Mouse (Mus musculus) limb, embryonic 15.5 days (tissue): ENCODE measurements around the gene Tmem184b. TPM values are rescaled to one million over a fixed set of nuclear protein-coding genes. Genes with fewer than 3 reads are reported as not detected.

ENCODE experiments used
- ATAC-seq: fragments of 200-750 bp; cut with Nextera tagmentation; 2 replicates; pipeline ENCODE4 v1.8.0; 2017; ENCODE audit warnings: low read depth, moderate TSS enrichment; ENCODE audit not compliant: insufficient number of reproducible peaks, low FRiP score, low TSS enrichment
- H3K27ac ChIP-seq: fragments of 300-500 bp; sonication (generic); 2 replicates; pipeline ENCODE4 v1.5.1; 2015; ENCODE audit warnings: moderate library complexity, mild to moderate bottlenecking, inconsistent platforms
- H3K27me3 ChIP-seq: fragments of 300-500 bp; sonication (generic); 2 replicates; pipeline ENCODE4 v1.6.1; 2015; ENCODE audit warnings: inconsistent platforms
- H3K36me3 ChIP-seq: fragments of 300-500 bp; sonication (generic); 2 replicates; pipeline ENCODE4 v1.6.1; 2015; ENCODE audit warnings: inconsistent platforms
- H3K4me1 ChIP-seq: fragments of 300-500 bp; sonication (generic); 2 replicates; pipeline ENCODE4 v1.6.1; 2015; ENCODE audit warnings: inconsistent platforms
- H3K4me2 ChIP-seq: fragments of 300-500 bp; sonication (generic); 2 replicates; pipeline ENCODE4 v1.6.1; 2015; ENCODE audit warnings: mild to moderate bottlenecking, inconsistent platforms
- H3K4me3 ChIP-seq: fragments of 300-500 bp; sonication (generic); 2 replicates; pipeline ENCODE4 v1.5.1; 2015; ENCODE audit warnings: mild to moderate bottlenecking, inconsistent platforms
- H3K9ac ChIP-seq: fragments of 300-500 bp; sonication (generic); 2 replicates; pipeline ENCODE4 v1.6.1; 2015; ENCODE audit warnings: inconsistent platforms
- H3K9me3 ChIP-seq: fragments of 300-500 bp; sonication (generic); 2 replicates; pipeline ENCODE4 v1.6.1; 2016; ENCODE audit warnings: inconsistent platforms
- WGBS: fragments of 180-500 bp; shearing (Covaris S2); methylation state at CpG from one replicate; pipeline ENCODE4 v1.1.7; 2015; 5-methylcytosine and 5-hydroxymethylcytosine counted together
- polyA plus RNA-seq: library from polyadenylated mRNA; unstranded; fragments of >200 nt; fragmentation: Nextera tagmentation; extraction: Ambion mirVana; gene quantifications from 2 replicates; pipeline ENCODE4 v1.2.1, GENCODE M21; 2015

Tmem184b gene
- polyA plus RNA-seq, 1 experiment from 2014 or later, result 87.5 TPM

DNA sequence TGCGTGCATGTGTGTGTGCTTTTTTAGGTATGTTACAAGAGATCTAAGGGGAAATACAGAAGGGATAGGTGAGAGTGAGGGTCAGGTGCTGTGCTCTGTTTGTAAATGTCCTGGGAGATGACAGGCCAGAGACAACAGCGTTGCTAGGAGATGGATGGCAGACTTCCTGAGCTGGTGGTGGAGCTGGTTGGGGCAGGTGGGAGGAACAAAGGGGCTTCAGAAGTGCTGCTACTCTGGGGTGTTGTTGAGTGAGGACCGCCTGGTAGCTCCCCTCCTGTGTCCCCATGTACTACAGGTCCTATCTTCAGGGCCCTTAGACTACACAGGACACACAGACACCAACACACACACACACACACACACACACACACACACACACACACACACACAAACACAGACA lies 28.6 kb downstream of the Tmem184b start:
- Histone ChIP-seq H3K4me3 (no peak overlapping the region), H3K4me2 (no peak overlapping the region), H3K9ac (no peak overlapping the region), H3K4me1 (0 out of 2 replicates have a peak, but pooled peaks cover 4% of the 10 kb centered on the region), H3K9me3 (no peaks in the 10 kb centered on the region), H3K27me3 (no peaks in the 10 kb centered on the region), H3K27ac (no peak overlapping the region), H3K36me3 (peaks cover 82% of the 10 kb centered on the region)
- WGBS, result 50% methylated on average over 3 of the region's 3 CpGs
- ATAC-seq, result no peak

DNA sequence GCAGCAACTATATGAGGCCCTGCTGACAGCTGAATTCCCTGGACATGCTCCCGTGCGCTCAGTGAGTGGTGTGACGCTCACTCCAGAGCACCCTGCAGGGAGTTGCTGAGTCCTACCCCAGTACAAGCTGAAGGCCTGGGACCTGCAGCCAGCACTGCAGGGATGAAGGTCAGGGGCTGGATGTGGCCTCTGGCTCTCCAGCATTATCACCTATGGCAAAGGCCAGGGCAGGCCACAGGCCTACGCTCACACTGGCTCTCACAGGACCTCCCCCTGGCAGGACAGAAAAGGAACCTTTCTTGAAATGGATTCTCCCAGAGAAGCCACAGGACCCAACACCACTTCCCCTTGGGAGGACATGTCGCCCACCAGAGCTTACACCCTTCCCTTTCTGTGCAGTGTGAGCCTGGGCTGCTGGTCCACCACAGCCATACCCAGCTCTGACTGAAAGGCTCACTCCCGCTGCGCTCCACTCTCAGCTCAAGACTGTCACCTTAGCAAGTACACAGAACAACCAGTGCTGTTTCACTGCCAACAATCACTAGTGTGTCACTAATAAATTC lies 33.0 kb downstream of the Tmem184b start:
- Histone ChIP-seq H3K27me3 (no peaks in the 10 kb centered on the region), H3K9me3 (no peaks in the 10 kb centered on the region), H3K4me1 (0 out of 2 replicates have a peak, but pooled peaks cover 2% of the 10 kb centered on the region), H3K9ac (no peak overlapping the region), H3K27ac (no peak overlapping the region), H3K4me2 (no peak overlapping the region), H3K4me3 (no peak overlapping the region), H3K36me3 (peaks cover 92% of the 10 kb centered on the region)
- 89% methylated on average over 7 of the region's 7 CpGs for WGBS
- no peak for ATAC-seq

DNA sequence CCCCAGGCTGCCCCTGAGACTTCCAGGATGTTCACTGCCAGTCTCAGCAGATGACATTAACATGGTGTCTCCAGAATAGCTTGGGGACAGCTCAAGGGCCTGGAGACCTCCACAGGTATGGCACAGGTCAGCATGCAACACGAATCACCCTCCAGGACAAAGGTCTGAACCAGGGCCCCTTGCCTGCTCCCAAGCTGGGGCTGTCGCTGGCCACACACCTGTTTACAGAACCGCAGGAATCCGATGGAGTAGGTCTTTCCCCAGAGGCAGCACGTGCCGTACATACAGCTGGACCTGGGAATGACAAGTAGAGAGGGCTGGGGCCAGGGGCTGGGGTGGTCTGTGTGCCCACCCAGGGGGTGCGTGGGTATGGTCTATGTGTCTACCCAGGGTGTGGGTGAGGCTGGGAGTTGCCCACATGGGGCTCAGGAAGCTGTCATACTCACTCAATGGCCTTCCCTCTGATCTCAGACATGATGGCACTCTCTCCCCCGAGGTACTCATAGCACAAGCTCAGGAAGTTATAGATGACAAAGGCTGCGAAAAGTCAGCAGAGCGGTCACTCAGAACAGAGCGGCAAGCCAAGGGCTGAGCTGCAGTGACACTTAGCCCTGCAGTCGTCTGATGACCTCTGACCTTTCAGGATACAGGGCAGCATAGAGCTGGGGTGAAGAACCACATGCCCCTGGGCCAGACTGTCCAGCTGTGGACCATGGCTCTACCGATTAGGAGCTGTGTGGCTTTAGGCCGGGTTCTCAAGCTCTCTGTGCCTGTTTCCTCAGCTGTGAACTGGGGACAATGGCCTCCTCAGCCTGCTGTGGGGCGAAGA lies 33.7 kb downstream of the Tmem184b start:
- H3K27me3 ChIP-seq, result no peaks in the 10 kb centered on the region
- ATAC-seq, result no peak
- WGBS, result 82% methylated on average over 15 of the region's 15 CpGs
- no peak overlapping the region for H3K9ac ChIP-seq
- no peak overlapping the region for H3K27ac ChIP-seq
- H3K4me2 ChIP-seq, result no peak overlapping the region
- H3K36me3 ChIP-seq, result peaks cover 92% of the 10 kb centered on the region
- H3K4me3 ChIP-seq, result no peak overlapping the region
- no peaks in the 10 kb centered on the region for H3K9me3 ChIP-seq
- 0 out of 2 replicates have a peak, but pooled peaks cover 2% of the 10 kb centered on the region for H3K4me1 ChIP-seq

DNA sequence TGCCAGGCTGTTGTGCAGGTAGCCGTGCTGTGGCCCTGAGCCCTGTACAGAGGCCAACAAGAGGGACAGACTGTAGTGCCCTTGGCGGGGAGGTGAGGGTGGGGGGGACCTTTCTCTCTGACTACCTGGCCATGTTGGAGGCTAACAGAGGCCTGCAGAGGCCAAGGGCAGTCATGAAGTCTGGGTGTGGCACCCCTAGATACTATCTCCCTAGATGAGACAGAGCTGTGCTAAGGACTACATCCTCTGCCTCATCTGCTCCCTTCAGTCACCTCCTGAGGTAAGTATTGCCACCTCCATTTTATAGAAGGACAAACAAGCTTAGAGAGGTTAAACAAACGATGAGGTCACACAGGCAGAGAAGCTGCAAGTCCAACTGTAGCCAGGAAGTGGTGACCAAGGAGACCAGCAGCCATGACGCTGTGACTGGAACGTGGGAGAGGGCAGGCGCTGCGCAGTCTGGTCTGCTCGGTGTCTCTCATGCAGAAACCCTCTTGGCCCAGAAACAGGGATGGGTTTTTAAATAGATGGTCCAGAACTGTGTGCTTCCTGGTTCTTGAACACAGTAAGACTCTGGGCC lies 34.4 kb downstream of the Tmem184b start:
- Histone ChIP-seq H3K4me2 (no peak overlapping the region), H3K4me1 (0 out of 2 replicates have a peak, but pooled peaks cover 2% of the 10 kb centered on the region), H3K4me3 (no peak overlapping the region), H3K27ac (no peak overlapping the region), H3K9ac (no peak overlapping the region), H3K27me3 (no peaks in the 10 kb centered on the region), H3K36me3 (peaks cover 92% of the 10 kb centered on the region), H3K9me3 (no peaks in the 10 kb centered on the region)
- ATAC-seq, result no peak
- WGBS, result 86% methylated on average over 8 of the region's 8 CpGs

DNA sequence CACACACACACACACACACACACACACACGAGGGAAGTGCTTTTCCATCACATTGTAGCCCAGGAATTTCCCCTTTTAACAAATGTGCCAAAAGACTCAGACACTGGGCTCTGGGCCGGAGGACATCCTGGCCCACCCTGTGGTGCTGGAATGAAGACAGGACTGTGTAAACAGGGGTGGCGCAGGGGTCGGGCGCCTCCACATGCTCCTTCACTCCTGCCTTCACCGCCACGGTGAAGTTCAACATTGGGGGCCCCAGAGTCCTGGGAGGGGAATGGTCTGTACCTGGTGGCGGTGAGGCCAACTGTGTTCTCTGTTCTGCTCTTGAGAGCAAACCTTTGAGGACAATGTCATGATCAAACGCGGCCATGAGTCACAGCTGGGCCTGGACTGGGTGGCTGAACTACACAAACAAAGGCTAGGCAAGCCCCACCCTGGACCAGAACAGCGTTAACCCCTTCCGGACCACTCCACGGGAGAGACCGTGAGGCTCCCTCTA lies 35.0 kb downstream of the Tmem184b start:
- Histone ChIP-seq H3K4me2 (no peak overlapping the region), H3K9ac (no peak overlapping the region), H3K27me3 (no peaks in the 10 kb centered on the region), H3K27ac (no peak overlapping the region), H3K4me3 (no peak overlapping the region), H3K36me3 (peaks cover 92% of the 10 kb centered on the region), H3K4me1 (0 out of 2 replicates have a peak, but pooled peaks cover 2% of the 10 kb centered on the region), H3K9me3 (no peaks in the 10 kb centered on the region)
- 69% methylated on average over 14 of the region's 14 CpGs for WGBS
- no peak for ATAC-seq

DNA sequence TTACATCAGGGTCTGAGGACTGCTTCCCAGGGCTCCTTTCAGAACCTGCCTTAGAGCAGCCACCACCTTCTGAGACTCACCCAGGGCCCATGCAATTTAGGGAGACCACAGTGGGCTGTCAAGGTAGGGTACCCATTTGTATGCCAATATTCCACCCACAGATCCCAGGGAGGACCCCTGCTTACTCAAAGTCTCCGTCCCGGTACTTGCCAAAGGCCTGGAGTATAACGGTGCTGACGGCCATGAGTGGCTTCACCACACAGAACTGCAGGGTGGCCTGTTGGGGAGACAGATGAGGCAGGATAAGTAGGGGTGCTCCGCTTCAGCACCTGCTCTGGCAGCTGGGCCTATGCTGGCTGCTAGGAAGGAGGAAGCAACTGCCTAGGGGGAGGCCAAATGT lies 37.0 kb downstream of the Tmem184b start:
- Histone ChIP-seq H3K4me3 (no peak overlapping the region), H3K27me3 (no peaks in the 10 kb centered on the region), H3K9me3 (no peaks in the 10 kb centered on the region), H3K27ac (no peak overlapping the region), H3K9ac (no peak overlapping the region), H3K4me1 (peaks cover 5% of the 10 kb centered on the region), H3K4me2 (no peak overlapping the region), H3K36me3 (peaks cover 94% of the 10 kb centered on the region)
- 91% methylated on average over 5 of the region's 5 CpGs for WGBS
- ATAC-seq, result no peak

DNA sequence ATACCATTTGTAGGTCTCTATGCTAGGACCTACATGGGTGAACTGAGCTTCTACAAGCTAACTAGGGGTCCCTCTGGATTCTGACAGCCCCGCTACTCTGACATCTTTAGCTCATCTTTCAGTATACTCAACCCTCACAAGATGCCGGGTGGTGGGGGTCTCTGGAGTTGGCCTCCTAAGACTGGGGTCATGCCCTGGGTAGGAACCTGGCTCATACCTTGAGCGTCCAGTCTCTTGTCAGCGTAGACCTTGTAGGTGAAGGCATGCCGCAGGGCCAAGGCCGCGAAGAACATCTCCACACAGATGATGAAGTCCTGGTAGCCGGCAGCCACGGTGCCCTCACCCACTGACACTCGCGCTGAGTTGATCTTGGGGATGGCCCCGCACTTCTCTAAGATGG lies 38.3 kb downstream of the Tmem184b start:
- no peak for ATAC-seq
- Histone ChIP-seq H3K4me1 (peaks cover 18% of the 10 kb centered on the region), H3K27ac (no peak overlapping the region), H3K9me3 (no peaks in the 10 kb centered on the region), H3K27me3 (no peaks in the 10 kb centered on the region), H3K36me3 (peaks cover 92% of the 10 kb centered on the region), H3K9ac (no peak overlapping the region), H3K4me3 (no peak overlapping the region), H3K4me2 (no peak overlapping the region)
- 96% methylated on average over 12 of the region's 12 CpGs for WGBS

DNA sequence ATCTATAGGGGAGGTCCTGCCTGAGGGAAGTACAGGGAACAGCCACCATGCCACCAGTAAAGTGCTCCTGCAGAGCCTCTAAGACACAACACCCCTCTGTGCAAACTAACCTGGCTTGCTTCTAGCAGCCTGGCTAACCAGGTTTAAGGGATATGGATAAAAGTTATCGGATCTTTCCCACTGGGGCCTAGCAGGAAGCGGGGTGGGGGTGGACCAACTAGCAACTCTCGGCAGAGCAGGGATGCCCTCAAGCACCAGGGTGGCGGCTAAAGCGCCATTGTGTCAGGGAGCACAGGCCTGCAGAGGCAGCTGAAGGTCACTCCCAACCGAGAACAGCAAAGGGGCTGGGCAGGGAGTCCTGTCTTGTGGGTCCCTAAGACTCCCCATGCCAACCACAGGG lies 39.2 kb downstream of the Tmem184b start:
- 66% methylated on average over 6 of the region's 6 CpGs for WGBS
- Histone ChIP-seq H3K27ac (no peak overlapping the region), H3K9me3 (no peaks in the 10 kb centered on the region), H3K4me2 (no peak overlapping the region), H3K4me1 (peaks cover 21% of the 10 kb centered on the region), H3K27me3 (no peaks in the 10 kb centered on the region), H3K36me3 (peaks cover 84% of the 10 kb centered on the region), H3K9ac (no peak overlapping the region), H3K4me3 (no peak overlapping the region)
- no peak for ATAC-seq

DNA sequence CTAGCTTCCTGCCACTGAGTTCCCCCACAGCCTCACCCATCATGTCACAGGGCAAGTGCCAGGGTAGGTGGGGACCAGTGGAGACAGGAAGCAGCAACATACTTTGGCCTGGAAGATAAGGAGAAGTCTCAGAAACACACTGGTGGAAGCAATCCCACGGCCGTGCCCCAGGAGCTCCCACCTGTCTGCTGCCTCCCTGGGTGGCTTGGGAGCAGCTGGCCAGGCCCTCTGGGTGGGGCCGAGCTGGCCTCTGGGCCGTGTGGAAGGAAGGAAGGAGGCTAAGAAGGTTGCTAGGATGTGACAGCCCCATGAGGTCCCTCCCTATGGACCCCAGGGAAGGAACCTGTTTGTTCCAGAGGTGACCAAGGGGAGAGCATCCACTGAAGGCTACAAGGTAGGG lies 42.3 kb downstream of the Tmem184b start:
- Histone ChIP-seq H3K4me3 (no peak overlapping the region), H3K27me3 (no peaks in the 10 kb centered on the region), H3K4me2 (no peak overlapping the region), H3K9me3 (no peaks in the 10 kb centered on the region), H3K9ac (no peak overlapping the region), H3K4me1 (peaks cover 42% of the 10 kb centered on the region), H3K27ac (0 out of 2 replicates have a peak overlapping the region, but pooled peaks have one; percentile 43), H3K36me3 (peaks cover 54% of the 10 kb centered on the region)
- WGBS, result 71% methylated on average over 4 of the region's 4 CpGs
- no peak for ATAC-seq

DNA sequence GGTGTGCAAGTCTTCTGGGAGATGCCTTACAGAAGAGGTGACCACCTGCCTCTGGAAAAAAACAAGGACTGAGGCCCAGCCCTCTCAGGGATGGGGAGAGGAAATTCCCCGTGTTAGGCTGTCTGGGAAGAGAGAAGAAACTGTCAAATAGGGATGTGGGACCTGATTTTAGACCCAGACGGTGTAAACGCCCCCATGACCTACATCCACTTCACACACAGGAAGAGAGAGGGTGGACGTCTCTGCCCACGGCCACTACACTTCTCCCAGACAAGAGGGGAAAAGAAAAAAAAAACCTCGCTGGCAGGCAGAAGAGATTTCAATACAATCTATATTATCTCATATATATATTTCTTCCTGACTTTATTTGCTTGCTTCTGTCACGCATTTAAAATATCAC lies 43.0 kb downstream of the Tmem184b start:
- H3K9me3 ChIP-seq, result no peaks in the 10 kb centered on the region
- peaks cover 48% of the 10 kb centered on the region for H3K36me3 ChIP-seq
- WGBS, result 47% methylated on average over 7 of the region's 7 CpGs
- peaks cover 42% of the 10 kb centered on the region for H3K4me1 ChIP-seq
- H3K27me3 ChIP-seq, result no peaks in the 10 kb centered on the region
- H3K27ac ChIP-seq, result peak overlapping the region; percentile 40
- no peak overlapping the region for H3K4me2 ChIP-seq
- H3K9ac ChIP-seq, result no peak overlapping the region
- no peak for ATAC-seq
- no peak overlapping the region for H3K4me3 ChIP-seq

DNA sequence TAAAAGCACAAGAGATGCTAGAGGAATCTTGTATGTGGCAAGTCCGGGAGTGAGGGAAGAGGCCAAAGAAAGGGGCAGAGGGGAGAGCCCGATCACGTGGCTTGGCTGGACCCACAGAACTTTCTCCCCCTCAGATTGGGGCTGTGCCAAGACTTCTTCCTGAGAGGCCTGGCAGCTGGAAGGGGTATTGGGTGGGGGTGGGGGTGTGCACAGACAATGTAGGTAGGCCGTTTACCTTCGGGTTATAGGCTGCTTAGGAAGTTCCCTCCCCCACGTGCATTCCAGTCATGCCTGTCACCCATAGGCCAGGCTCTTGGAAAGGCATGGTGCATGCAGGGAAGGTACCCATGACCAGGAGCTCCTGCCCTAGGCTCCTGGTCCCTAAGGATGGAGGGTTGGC lies 43.4 kb downstream of the Tmem184b start:
- H3K4me1 ChIP-seq, result peaks cover 42% of the 10 kb centered on the region
- H3K9ac ChIP-seq, result no peak overlapping the region
- 17% methylated on average over 6 of the region's 6 CpGs for WGBS
- H3K27me3 ChIP-seq, result no peaks in the 10 kb centered on the region
- no peak overlapping the region for H3K4me3 ChIP-seq
- ATAC-seq, result no peak
- no peaks in the 10 kb centered on the region for H3K9me3 ChIP-seq
- peaks cover 43% of the 10 kb centered on the region for H3K36me3 ChIP-seq
- peak overlapping the region; percentile 40 for H3K27ac ChIP-seq
- no peak overlapping the region for H3K4me2 ChIP-seq
